Mouse (Mus musculus) Muller cell, postnatal 12 days (primary cell): ENCODE measurements around the gene Zfp444.

Experiments used
- DNase-seq: peaks from one replicate; pipeline ENCODE4 v3.0.0-alpha.2; 2015; ENCODE audit errors: inconsistent ontology term

Gene Zfp444

DNA sequence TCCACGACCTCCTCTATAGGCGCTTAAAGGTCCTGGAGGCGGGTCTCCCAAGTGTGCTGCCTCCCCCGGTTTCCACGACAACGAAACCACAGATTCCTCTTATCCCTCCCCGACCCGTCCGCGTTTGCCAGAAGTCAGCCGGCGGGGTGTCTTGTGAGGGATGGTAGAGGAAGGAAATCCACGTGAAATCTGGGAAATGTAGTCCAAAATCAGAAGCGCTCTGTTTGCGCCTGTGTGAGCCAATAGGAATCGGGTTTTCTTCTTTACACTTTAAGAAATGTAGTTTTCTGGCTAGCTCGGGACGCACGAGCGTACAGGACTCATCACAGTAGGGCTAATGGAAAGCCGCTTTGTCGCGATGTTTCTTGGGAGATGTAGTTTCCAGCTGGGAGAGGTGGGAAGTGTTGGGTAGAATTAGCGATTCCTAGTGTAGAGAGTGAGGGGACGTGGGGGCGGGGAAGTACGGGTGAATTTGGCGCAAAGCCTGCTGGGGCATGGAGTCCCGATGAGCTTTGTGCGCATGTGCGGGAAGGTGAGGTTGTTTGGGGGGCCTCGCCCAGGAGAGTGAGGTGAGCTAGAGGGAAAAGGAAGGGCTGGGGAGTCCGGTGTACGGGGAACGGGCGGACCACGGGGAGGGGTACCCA lies at the start of gene Zfp444:
Gene Zfp444 (plus strand): TSS at position 221 of the 644 bp plus-strand sequence.
- peak; percentile 99 for DNase-seq

DNA sequence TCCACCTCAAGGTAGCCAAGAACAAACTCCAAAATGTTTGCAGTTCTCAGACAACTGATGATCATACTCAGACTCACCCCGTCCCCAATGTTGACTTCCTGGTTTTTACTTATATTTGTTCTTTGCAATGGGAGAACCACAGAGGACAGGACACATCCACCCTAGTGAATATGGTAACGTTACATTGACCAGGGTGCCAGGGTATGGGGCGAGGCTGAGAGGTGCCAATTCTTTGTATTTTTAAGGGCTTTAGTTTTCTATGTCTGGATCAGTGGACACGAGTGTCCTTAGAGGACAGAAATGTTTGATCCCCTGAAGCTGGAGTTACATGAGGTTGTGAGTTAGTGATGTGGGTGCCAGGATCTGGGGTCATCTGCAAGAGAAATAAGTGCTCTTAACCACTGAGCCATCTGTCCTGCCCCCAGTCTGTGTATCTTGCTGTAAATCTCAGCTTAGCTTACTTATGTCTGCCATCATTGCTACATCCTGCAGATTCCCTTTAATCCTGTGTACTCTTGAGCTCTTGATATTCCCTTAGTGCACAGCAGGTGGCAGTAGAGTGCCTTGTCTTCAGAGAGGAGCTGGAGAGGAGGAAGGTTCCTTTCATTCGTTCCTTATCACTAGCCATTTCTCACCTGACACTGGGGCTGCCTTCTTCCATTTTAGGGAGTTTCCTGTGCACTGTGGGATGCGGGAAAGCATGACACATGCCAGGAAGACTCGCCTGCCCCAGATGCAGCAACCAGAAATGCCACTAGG lies 45.2 kb upstream of the Zfp444 start:
- DNase-seq = peak; percentile 70

DNA sequence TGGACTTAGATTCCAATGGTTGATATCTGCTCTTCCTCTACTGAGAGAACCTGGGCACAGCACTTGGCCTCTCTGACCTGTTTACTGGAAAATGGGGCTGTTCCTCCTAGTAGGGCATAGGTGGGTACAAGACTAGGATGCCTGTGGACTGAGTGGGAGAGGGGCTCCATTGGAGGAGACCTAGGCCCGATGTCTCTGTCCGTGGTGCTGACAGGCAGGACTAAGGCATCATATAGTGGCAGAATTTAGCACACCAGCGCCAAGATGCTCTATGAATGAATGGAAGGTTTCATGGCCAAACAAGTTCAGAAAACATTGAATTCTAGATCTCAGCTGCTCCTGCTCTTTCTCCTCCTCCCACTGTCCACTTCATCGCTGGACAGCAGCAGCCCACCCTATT lies 41.7 kb upstream of the Zfp444 start:
- DNase-seq = no peak

DNA sequence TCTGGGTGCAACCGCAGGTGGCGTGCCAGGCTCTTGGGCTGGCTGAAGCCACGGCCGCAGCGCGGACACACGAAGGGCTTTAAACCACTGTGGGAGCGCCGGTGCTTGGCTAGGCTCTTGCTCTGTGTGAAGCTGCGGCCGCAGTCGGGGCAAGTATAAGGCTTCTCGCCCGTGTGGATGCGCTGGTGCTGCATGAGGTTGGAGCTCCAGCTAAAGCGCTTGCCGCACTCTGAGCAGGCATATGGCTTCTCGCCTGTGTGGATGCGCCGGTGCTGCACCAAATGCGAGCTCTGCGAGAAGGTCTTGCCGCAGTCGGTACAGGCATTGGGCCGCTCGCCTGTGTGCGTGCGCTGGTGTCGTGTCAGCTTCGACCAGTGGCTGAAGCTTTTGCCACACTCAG lies 39.4 kb upstream of the Zfp444 start:
- no peak for DNase-seq

DNA sequence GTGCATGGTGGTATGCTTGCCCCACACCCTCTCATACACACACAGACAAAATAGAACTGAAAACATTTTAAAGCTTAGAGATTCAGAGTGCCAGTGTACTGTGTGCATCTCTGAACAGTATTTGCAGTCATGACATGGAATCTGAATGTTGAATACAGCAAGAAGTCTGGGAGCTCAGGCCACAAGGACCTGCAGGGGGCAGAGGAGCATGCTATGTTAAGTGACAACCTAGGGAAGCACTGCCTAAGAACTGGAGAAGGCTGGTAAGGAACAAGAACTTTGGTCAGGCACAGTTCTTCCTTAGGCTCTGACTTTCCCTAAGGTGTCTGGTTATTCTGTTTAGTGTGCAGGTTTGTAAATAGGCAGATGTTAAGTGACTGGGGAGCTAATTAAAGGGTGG lies 35.5 kb upstream of the Zfp444 start:
- DNase-seq = no peak

DNA sequence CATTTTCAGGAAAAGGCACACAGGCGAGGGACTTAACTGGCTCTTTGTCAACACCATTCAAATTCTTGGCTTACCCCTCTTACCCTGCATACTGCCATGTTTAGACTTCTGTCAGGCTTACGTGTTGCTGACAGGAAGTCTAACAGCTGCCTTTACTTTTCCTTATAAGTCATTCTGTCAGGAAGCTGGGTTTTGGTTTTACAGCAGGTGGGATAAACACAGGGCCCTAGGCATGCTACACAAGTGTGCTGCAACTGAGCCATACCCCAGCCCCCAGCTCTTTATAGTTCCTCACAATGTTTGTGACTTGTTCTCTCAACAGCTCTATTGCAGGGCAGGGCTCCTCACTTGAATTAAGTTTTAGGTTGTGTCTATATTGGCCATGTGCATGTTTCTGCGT lies 32.7 kb upstream of the Zfp444 start:
- no peak for DNase-seq

DNA sequence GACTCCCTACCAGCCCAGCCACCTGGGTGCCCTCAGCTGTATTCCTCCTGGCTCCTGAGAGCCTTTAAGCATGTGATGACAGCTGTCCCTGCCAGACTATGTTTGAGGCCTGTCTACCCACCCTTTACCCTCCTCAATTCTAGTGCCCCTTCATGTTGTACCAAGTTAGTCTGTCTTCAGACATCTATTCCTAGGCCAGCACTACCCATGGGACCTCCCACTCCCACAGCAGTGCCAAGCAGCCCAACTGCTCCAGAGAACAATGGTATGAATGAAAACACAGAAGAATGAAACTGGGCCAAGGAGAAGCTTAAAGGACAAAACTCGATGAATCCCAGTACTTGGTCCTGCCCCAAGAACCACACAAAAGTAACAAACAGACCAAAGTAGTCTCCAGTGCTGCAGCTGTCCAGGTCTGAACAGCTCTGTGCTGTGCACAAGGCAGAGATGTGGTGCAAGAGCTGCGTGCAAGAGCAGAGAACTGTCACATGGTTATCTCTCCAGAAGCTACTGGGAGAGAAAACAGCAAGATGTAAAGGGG lies 28.0 kb upstream of the Zfp444 start:
- peak; percentile 75 for DNase-seq

DNA sequence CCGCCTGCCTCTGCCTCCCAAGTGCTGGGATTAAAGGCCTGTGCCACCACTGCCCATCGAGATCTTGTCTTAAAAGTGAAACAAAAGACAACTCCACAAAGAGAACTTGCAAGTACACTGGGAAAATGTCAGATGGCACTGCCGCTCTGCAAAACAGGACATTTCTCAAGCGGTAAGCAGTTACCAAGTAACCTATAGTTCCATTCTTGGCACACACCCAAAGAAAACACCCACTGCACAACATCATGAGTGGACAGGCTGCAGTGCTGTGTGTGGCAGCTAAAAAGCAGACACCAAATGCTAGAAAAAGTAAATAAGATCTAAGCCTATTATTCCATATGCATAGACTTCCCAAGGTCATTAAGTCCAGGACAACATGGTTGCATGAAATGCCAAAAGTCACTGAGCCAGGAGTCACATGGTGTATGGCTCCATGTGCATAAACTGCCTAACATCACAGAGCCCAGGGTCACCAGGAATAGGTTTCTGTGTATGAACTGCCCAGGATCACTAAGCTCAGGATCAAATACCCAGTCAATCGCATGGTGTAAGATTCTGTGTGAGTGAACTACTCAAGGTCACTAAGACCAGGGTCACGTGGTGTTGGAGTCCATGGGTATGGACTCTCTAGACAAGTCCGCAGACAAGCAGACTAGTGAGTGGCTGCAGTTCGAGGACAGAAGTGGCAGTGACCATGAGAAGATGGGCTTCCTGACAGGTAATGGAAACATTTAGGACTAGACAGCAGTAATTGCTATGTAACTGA lies 26.4 kb upstream of the Zfp444 start:
- DNase-seq = no peak

DNA sequence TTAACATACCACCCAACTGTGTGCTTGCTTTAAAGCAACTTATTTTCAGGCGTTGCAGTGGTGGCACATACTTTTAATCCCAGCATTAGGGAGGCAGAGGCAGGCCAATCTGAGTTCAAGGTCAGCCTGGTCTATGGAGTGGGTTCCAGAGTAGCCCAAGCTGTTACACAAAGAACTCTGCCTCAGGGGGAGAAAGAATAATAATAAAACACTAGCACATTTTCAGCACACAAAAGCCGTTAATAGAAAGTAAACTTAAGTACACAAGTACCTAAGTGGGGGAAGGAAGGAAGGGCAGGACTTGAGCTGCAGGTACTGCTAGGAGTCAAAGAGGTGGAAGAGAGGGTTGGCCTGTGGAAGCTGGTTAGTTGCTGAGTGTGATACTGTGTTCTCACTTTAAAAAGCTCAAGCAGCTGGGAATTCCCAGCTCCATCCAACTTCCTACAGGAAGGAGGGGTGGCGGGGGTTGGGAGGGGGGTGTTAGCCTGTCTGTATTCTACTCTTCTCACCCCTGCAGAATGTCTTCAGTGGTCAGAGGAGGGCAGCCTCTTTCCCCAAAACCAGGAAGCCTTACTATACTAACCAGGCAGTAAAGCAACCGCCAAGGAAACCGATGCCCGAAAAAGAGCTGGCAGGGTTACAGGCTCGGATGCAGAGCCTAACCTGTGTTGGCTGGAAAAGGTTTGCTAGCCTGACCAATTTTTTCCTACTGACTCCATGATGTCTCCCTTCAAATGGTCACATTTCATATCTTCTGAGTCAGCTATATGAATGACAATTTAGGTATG lies 25.6 kb upstream of the Zfp444 start:
- no peak for DNase-seq

DNA sequence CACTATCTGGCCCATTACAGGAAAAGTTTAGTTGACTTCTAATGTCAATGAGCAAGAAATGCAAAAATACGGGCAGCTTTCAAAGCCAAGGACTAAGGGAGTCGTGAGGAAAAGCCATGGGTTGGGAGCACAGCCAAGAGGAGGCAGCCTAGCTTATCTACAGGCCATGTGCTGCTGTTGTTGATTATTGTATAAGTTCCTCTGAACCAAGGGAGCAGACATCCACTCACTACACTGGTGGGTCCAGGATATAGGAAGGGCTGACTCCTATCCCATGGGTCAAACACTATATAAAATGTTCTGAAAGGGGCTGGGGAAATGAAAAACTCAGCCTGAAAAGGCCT lies 25.1 kb upstream of the Zfp444 start:
- peak; percentile 40 for DNase-seq

DNA sequence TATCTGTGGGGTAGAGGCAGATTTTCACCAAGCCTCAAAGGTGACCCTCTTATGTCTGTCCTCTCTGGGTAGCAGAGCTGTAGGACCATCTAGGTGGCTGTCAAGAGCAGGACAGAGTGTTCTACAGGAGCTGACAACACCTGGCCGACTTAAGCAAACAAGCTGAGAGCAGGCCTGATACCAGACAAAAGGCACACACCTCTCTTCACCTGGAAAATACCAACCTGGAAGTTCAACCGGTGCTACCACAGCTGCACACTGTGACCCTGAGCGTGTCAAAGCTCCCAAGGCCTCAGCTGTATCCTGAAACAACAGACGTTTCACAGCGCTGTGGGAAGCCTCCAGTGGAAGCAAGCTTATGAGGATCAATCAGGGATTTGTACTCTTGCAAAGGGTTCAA lies 24.3 kb upstream of the Zfp444 start:
- no peak for DNase-seq

DNA sequence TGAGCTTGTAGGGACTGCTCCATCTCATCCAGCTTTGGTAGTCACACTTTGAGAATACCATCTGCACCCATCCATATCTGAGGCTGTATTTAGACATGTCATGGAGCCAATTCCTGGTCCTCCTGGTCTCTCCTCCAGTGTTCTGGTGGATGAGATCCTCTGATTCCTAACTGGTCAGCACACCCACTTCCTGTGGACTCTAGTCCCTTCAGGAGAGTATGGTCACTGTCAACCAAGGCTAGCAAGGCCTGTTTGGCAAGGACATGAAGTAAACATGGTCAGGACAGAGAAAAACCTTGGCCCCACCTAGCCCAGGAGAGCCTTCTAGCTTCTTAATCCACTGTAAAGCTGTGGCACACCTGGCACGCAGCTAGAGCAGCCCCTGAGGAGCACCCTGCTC lies 20.8 kb upstream of the Zfp444 start:
- no peak for DNase-seq

DNA sequence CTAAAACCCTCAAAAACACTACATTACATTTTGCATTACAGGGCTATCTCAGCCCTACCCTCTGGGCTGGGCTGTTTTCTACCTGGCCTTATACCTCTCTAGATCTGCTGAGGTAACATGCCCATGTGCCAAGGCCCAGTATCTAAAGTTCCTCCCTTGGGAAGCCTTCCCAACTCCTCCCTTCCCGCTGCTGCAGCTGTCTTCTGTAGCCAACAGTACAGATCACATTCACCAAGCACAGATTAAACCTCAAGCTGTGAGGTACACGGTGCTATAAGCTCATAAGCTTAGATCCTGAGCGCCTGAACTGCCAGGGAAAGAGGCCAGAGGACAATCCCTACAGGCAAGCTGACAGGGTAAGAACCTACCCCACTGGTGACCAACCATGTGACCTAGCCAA lies 20.0 kb upstream of the Zfp444 start:
- DNase-seq = no peak

DNA sequence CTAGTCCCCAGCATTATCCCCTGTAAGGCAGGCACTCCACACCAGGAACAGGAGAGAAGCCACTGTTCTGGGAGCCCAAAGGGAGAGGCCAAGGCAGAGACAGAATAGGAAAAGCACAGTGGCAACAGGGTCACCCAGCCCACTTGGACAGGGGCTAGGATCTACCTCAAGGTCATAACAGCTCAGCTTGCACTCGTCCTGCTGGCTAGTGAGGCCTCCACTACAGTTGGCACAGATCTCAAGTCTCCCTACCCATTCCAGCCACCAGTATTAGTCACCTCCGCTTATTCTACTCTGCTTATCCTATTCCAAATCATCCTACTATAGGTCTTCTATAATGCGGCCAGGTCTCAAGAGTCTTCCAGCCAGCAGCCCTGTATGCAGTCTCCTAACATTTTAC lies 18.9 kb upstream of the Zfp444 start:
- DNase-seq = no peak

DNA sequence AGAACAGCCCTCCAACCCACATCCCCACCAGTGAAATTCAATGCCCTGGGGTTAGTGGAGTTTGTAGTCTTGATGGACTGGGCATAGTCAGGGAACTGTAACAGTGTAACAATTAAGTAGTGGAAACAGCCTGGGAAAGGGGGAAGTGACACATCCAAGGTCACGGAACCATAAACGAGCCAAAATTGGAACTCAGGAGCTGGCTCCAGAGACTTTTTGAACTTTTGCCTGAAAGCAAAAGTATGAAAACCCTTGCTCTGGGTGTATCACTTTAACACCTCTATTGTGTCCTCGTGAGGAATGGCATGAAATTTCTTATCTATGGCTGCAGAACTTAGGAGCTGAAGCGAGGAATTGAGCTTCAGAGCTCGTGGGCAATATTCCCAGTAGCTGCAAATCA lies 17.9 kb upstream of the Zfp444 start:
- no peak for DNase-seq

DNA sequence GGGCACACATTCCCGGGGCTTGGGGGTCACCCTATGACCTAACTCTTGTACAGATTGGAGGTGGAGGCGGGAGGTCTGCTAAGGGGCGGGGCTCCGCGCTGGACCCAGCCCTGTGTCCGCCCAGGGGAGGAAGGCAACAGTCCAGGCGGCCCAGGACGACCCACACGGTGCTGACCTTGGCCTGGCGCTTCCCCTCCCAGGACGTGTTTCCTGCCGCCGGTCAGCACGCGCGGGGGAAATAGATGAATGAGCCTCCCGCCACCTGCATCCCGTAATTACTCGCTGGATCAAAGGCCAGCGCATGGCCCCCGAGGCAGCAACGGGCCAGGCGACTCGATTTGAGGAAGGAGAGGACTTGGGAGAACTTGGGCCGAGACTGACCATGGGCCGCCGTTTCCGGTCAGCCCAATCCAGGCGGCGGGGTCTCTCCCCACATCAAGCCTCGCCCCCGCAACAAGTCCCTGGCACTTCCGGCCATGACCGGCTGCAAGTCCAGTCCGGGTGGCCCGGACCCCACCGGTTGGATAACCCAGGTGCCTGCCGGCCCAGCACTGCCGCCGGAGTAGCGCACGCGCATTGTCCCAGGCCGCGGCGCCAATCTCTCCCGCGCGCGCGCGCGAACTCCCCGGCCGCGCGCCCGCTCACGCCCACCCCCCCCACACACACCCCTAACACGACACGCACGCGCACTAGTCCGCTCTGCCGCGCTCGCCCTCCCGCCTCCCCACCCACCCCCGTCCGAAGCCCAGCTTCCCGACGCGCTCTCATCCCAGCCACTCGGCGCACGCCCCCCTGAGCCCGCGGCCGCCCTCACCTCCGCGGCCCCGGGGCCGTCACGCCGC lies 16.8 kb upstream of the Zfp444 start:
- DNase-seq = peak; percentile 94

DNA sequence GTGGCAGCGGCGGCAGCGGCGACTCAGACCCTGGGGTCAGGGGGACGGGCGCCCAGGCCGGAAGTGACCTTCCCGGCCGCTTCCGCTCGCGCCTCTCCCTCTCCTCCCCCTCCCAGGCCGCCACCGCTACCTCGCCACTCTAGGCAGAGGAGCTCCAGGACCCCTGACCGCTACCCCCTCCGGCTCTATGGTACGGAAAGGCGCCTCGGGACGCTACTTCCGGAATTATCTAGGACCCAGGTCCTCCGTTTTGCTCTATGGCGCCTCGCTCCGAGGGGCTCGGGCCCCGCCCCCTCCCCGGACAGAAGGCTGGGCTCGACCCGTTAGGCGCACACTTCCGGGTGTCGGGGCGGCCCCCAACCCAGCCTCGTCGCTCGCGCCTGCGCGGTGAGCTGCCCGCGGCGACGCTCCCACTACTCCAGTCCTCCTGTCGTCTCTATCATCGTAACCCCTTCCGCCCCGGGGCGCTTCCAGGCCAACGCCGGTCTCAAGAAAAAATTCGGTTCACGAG lies 16.1 kb upstream of the Zfp444 start, which contains the start of gene Zfp787:
Gene Zfp787 (minus strand): TSS at position 97 of the 511 bp plus-strand sequence.
- peak; percentile 99 for DNase-seq

DNA sequence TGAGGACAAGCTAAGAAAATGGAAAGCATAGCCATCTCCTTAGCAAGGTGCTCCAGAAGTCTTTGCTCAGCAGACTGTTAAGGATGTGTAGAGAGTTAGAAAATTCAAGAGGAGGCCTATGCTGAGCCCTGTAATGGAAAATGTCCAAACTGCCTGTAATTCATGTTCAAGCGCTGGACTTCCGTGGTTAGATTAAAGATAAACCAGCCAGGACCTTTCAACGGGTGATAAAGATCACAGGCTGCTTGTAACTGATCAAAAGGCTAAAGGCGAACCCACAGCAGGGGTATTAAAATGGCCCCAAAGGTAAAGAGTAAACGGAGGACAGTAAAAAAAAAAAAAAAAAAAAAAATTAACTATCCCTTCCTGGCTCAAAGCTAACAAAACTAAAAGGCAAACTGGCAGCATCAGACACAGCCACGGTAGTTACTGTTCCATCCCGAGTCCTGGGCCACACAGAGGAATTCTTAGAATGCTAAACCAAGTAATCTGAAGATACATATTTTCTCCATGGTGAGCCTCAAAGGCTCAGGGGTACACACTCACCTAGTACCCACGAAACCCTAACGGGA lies 15.0 kb upstream of the Zfp444 start:
- no peak for DNase-seq

DNA sequence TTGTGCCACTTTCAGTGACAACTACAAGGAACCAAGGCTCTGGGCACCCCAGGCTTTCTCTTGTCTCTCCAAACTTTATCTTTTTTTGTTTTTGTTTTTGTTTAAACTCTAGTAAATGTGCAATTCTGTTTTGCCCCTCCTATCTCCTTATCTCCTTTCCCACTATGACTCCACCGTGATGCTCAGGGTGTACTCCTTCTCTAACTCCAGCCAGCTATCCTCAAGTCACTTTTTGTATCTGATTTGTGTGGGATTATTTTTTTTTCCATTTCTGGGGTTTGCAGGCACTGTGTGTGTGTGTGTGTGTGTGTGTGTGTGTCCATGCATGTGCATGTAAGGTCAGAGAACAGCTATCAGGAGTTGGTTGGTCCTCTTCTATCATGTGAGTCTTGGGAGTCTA lies 14.5 kb upstream of the Zfp444 start:
- DNase-seq = no peak

DNA sequence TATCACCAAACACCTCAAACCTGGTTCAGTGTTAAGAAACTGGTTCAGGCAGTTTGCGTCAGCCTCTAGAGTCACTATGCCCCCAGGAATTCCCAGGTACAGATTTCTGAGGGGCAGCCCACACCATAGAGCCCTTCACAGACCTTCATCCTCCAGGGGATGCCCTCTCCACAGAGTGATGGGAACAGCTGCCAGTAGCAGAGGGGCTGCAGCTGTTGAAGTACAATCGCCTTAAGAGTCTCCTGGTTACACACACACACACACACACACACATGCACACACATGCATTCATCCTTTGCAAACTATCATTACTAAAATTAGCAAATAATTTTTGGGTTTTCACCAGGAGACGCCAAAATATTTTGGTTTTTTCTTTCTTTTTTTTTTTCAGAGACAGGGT lies 12.4 kb upstream of the Zfp444 start:
- DNase-seq = no peak
